Mouse (Mus musculus) adrenal gland, adult 18-20 months (tissue): ENCODE measurements around the gene Ddn. TPM values are rescaled to one million over a fixed set of nuclear protein-coding genes. Genes with fewer than 3 reads are reported as not detected.

Source experiments
- DNase-seq, 2 experiments: peaks; one replicate each; pipeline ENCODE4 v3.0.0; 2021 to 2022; ENCODE audit warnings: low spot score in 2 of 2
- total RNA-seq, 2 experiments: library from RNA; stranded (reverse); gene quantifications; 1 replicate in 1 of 2; 2 replicates in 1 of 2; pipeline ENCODE4 v1.2.3; 2021

Gene Ddn
- total RNA-seq, 2 experiments from 2014 or later: not detected

DNA sequence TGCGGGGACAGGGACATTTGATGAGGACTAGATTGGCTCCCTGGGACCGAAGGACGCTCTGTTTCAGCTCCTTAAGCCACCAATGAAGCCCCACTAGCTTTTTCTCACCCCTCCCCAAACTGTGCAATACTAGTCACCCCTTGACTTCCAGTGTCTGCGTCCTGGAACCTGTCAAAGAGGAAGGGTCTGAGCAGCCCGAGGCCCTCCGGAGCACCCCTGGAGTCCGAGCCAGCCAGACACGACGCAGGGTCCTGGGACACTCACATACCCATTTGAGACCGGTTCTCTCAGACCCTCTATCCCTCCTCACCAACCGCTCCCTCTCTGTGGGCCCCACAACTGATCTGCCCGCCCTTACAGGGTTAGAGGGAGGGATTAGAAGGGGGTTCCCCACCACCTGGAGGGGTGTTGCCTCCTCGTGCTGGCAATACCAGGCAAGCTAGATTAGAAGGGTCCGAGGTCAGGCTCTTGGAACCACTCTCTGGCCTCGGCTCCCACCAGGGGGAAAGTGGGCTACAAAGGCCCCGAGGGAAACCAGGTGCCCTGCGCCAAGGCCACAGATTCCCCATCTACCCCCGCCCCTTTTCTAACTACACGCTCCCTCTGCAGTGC lies 32.2 kb downstream of the Ddn start:
- DNase-seq: no peak

DNA sequence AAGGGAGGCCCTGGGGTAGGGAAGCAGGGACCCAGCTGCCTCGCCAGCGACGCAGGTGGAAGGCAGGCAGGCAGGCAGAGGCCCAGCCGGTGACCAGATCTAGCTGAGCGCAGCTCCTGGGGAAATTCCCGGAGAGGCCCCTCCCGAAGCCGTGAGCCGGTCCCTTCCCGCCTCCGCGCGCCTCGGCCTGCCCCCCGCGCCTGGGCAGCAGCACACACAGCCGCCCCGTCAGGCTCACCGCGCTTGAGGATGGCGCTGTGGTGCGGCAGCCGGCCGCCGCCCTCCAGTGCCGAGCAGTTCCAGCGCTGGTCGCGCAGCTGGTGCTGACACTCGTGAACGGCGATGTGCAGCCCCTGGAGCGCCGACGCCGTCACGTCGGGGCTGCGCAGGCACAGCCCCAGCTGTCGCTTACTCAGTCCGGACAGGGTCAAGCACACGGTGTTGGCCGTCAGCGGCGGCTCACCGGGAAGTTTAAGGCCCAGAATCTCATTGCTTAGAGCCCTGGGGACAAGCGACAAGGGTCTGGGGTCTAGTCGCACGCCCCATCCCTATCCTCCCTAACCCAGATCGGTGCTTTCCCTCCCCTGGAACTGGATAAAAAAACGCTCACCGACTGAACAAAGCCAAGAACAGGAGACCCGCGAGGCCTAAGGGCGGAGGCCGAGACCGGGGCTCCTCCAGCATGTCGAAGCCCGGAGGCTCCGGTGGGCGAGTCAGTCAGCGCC lies 32.8 kb downstream of the Ddn start:
- no peak for DNase-seq

DNA sequence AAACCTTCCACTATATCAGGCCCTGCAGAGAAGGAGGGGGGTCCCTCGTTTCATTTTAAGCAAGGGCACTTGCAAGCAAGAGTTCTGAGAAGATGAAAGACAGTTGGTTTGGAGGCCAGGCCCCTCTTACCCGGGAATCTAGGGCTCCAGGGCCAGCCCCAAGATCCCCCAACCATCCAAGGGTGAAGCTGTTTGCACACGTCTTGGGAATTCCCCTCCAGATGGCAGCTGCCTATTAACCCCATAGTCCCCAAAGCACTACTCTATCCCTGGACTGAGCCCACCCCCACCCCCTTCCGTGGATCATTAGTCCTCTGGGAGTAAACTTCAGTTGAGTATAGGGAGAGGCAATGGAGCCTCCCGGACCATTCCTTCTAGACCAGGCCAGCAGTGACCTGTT lies 33.8 kb downstream of the Ddn start:
- DNase-seq: no peak

DNA sequence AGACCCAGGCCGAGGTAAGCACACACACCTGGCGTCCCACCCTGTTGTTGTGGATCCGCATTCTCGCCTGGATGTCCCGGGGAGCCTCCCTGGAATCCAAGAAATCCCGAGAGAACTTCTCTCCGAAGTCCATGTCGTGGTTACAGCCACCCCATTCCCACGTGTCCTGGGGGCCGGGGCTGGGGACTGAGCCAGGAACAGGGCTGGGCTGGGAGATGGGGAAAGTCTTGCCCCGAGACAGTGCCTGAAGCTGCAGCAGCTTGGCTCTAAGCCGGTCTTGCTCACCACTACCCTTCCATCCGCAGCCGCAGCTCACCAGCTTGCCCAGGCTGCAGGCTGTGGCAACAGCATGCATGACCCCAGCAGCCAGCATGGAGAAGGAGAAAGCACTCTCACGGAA lies 35.2 kb downstream of the Ddn start:
- no peak for DNase-seq

DNA sequence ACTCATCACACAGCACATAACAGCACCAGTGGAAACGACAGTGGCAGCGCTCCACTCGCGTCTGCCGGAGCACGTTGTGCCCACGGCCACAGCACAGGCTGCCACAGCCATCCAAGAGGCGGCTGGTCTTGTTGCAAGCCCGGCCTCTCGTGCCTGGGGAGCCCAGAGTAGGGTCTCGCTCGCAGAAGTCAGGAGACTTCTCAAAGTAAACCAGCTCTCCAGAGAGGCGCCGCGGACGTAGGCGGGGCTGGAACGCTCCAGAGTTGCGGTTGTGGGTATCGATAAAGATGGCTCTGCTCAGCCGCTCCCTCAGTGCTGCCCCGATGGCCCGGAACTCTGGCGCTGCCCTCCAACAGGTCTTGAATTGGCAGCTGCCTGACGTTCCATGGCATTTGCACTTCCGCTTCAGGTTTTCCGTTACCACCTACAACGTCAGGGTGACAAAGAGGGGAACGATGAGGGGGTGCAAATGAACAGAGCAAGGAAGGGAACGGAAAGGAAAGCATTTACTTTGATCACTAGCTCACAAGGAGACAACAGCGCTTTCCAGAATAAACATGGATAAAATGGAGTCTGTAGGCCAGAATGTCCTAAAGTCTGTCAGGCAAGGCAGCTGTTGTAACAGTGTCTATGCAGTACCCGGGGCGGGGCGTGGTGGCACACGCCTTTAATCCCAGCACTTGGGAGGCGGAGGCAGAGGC lies 36.6 kb downstream of the Ddn start:
- DNase-seq: no peak

DNA sequence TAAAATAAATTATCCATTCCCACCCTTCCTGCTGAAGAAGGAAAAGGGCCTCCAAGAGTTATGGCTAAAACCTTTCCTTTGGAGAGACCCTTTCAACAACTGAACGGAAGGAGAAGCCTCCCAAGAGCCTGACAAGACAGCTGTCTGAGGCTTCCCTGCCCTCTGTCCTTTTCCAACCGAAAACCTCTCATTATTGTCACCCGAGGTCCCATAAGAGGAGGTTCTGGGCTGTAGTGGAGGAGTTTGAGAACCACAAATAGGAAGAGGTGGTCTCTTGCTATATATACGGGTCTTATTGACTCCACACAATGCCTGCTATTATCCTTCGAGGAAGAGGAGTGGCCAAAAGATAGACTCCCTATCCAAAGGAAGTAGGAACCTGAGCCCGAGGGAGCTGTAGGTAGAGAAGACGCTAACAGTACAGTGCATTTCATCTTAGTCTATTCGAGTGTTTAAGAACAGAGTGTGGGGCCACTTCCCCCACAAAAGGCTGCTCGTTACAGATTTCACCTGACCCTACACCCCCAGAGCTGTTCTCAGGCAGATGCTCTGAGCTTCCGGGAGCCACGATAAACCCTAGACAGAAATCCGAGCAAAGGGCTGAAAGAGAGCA lies 37.4 kb downstream of the Ddn start:
- no peak for DNase-seq

DNA sequence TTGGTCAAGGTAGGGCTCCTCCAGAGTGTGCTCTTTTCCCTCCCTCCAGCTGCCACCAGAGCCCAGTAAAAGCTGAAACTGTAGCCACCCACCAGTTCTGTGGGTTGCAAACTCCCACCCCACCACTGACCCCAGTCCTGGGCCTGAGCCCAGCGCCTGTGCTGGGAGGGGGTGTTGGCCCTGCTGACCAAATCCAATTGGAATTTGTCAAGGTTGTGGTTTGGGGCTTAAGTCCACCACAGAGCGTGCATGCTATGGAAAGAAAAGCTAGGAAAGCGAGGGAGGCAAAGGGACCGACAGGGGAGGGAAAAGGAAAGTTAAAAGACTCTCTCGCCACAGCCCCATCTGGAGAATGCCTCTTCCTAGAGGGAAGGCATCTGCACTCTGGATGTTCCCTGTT lies 41.0 kb downstream of the Ddn start:
- DNase-seq: no peak

DNA sequence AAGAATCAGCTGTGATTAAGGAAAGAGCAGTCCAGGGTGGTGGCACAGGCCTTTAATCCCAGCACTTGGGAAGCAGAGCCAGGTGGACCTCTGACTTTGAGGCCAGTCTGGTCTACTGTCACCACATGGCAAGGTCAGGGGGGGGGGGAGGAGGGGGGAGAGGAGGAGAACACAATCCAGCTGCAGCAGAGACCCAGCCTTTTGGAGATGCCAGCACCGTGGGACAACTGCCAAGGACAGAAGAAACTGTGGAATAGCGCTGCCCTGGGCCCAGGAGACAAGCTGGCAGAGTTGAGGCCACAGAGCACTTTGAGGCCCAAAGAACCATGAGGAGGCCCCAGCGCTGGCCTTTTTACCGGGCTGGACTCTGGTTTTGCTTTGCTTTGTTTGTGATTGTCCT lies 43.4 kb downstream of the Ddn start:
- DNase-seq: no peak

DNA sequence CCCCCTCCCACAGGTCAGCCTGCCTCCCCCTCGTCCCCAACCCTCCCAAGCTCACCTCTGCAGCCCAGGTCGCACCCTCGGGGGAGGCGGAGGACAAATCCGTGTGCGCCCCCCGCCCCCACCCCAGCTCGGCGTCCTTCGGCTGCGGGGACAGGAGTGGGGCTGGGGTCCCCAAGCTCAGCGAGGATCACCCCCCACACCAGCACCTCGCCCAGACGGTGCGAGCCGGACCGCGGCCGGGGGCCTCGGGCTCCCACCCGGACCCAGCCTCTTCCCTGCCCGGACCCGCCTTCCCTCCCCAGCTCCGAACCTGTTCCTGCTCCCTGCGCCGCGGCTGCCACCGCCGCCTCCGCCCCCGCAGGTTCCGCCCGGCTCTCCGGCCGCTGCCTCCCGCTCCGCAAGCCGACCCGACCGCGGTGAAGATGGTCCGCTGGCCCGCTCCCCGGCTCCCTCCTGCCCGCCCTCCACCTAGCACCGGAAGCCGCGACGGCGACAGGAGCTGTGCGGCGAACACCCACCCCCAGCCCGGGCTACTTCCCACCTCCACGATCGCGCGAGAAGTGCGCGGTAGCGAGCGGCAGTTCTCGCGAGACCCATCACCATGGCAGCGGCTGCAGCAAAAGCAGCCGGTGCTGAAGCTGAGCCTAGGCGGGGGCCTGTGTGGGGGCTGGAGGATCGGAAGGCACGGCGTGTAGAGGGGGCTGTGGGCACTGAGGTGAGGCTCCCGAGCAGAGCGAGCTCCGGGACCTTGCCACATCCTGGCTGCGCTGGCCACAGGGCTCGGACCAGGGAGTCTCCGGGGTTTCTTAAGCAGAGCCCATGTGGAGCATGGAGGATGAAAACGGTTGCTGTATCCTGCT lies 46.4 kb downstream of the Ddn start, which contains the start of gene Arf3:
TSS of gene Arf3 (minus strand) at position 545 of the 860 bp plus-strand sequence.
- peak; percentile 96 to 97 for DNase-seq

DNA sequence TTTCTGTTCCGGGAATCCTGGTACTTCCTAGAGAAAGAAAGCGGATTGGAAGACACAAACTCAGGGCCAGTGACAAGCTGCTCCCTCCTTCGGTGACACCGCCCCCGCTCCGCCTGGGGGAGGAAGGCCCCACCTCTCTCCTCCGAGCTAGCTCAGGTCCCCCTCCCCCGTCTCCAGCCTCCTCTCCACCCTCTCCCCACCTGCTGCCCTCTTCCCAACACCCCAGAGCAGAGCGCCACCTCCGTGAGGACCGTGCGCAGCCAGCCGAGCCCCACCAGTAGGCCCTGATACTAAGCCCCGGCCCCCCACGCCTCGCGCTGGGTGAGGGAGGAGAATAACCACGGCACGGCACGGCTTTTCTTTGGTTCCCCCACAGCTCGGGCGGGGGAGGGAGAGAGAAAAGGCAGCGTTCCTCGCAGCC lies 47.1 kb downstream of the Ddn start:
- peak; percentile 70 to 74 for DNase-seq

DNA sequence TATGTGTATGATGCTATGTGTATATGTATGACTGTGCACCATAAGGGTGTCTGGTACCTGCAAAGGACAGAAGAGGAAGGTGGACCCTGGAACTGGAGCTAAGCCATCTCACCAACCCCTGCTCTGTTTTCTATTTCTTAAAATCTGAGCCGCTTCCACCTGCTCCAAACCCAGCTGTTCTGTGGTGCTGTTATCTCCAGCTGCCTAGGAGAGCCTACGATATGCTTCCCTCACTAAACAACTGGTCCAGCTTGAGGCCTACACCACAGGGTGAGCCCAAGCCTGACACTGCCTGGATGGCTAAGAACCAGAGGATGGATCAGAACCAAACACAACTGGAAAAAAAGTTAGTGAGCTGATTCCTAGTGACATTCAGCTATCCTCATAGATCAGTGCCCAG lies 55.2 kb downstream of the Ddn start:
- no peak for DNase-seq

Other genes starting within 250 kb of the Ddn start
- 10 to 100 TPM; 52.5 to 65.9 TPM for gene Ccnt1, start 238.6 kb downstream of the Ddn start, total RNA-seq
- 1 to 10 TPM in 1 of 2 experiments, not detected in 1; 1.2 TPM for gene 4930415O20Rik, start 238.5 kb downstream of the Ddn start, total RNA-seq
- 10 to 100 TPM; 48.7 to 83.1 TPM for gene Adcy6, start 199.4 kb downstream of the Ddn start, total RNA-seq
- 10 to 100 TPM; 11.9 to 14.3 TPM for gene Cacnb3, start 178.7 kb downstream of the Ddn start, total RNA-seq
- 10 to 100 TPM; 80.7 to 83.8 TPM for gene Ddx23, start 146.6 kb downstream of the Ddn start, total RNA-seq
- gene Rnd1, start 132.0 kb downstream of the Ddn start, total RNA-seq: 1 to 10 TPM; 2.0 to 7.6 TPM
- under 1 TPM; 0.43 to 0.45 TPM for gene Ccdc65, start 101.3 kb downstream of the Ddn start, total RNA-seq
- 1 to 10 TPM; 4.7 to 6.7 TPM for gene Fkbp11, start 81.3 kb downstream of the Ddn start, total RNA-seq
- 100 to 1,000 TPM; 104 to 145 TPM for gene Arf3, start 46.3 kb downstream of the Ddn start, total RNA-seq
- 1 to 10 TPM in 1 of 2 experiments, under 1 TPM in 1; 0.36 to 3.1 TPM for gene Wnt10b, start 31.3 kb downstream of the Ddn start, total RNA-seq
- not detected for gene Wnt1, start 19.6 kb downstream of the Ddn start, total RNA-seq
- gene Prkag1, start 22.0 kb upstream of the Ddn start, total RNA-seq: 10 to 100 TPM; 64.0 to 71.5 TPM
- gene Kmt2d, start 61.7 kb upstream of the Ddn start, total RNA-seq: 10 to 100 TPM; 54.6 to 59.5 TPM
- 1 to 10 TPM; 1.2 to 2.5 TPM for gene Rhebl1, start 85.0 kb upstream of the Ddn start, total RNA-seq
- 1 to 10 TPM in 1 of 2 experiments, under 1 TPM in 1; 0.86 to 2.1 TPM for gene Dhh, start 89.0 kb upstream of the Ddn start, total RNA-seq
- gene Lmbr1l, start 108.7 kb upstream of the Ddn start, total RNA-seq: 10 to 100 TPM; 12.1 to 14.0 TPM
- gene Tuba1b, start 125.1 kb upstream of the Ddn start, total RNA-seq: 100 to 1,000 TPM; 193 to 255 TPM
- not detected for gene Gm49450, start 144.1 kb upstream of the Ddn start, total RNA-seq
- gene Tuba1a, start 144.2 kb upstream of the Ddn start, total RNA-seq: 100 to 1,000 TPM in 1 of 2 experiments, 10 to 100 TPM in 1; 74.3 to 169 TPM
- 100 to 1,000 TPM; 235 to 284 TPM for gene Tuba1c, start 220.4 kb upstream of the Ddn start, total RNA-seq
- gene Prph, start 245.7 kb upstream of the Ddn start, total RNA-seq: under 1 TPM; 0.51 to 0.56 TPM